ENCODE assay signal across 26 mouse cellular contexts in genomic region chr4:154625710-154626109, GRCm38 (mm10). TPM values are rescaled to one million over a fixed set of nuclear protein-coding genes. Genes with fewer than 3 reads are reported as not detected.
DNase-seq lines count a peak whose midpoint lies in the region; ATAC-seq lines count a peak whose summit lies in the region.
"Had no signal": no experiment of that assay in that cellular context is flagged by ENCODE, and none has a peak within 500 bp of the region (broad histone marks: within the 10 kb centered on the region; RNA-seq: fewer than 3 reads in every experiment).

No protein-coding gene starts in this region.

- H3K9me3 ChIP-seq in heart, embryonic 14.5 days (ENCODE audit: control insufficient read depth, low read length), result no peaks in the 10 kb centered on the region
- H3K9me3 ChIP-seq in lung, embryonic 16.5 days (ENCODE audit: control insufficient read depth, low read length), result no peaks in the 10 kb centered on the region
- no peaks in the 10 kb centered on the region for H3K9me3 ChIP-seq in forebrain, embryonic 13.5 days (replicated peaks)
- H3K9me3 ChIP-seq in limb, embryonic 13.5 days, result no peaks in the 10 kb centered on the region
- H3K9me3 ChIP-seq: hindbrain, embryonic 15.5 days; intestine, embryonic 15.5 days; midbrain, embryonic 12.5 days had no signal

- H3K4me1 ChIP-seq in heart, embryonic 14.5 days (ENCODE audit: control insufficient read depth in 2 of 2, insufficient read depth in 2 of 2, low read length in 2 of 2), result peaks cover 46 to 68% of the 10 kb centered on the region in 2 experiments
- H3K4me1 ChIP-seq in lung, embryonic 16.5 days (replicated peaks; ENCODE audit: control insufficient read depth, insufficient read depth, low read length), result peaks cover 40% of the 10 kb centered on the region
- peaks cover 89% of the 10 kb centered on the region for H3K4me1 ChIP-seq in forebrain, embryonic 13.5 days
- H3K4me1 ChIP-seq in limb, embryonic 13.5 days, result peaks cover 89% of the 10 kb centered on the region

- H3K4me3 ChIP-seq in heart, embryonic 14.5 days (ENCODE audit: control insufficient read depth in 1 of 2, insufficient read depth in 1 of 2, low read depth in 1 of 2, low read length in 2 of 2), result no peak overlapping the region
- H3K4me3 ChIP-seq in lung, embryonic 16.5 days (ENCODE audit: low read length), result no peak overlapping the region
- H3K4me3 ChIP-seq in forebrain, embryonic 13.5 days, result no peak overlapping the region
- no peak overlapping the region for H3K4me3 ChIP-seq in limb, embryonic 13.5 days
- H3K4me3 ChIP-seq: erythroblast, embryonic 14.5 days; hindbrain, embryonic 15.5 days; intestine, embryonic 15.5 days; midbrain, embryonic 12.5 days had no signal

- peak overlapping the region in 1 of 2 experiments; percentile 74; a peak in 1 of 4 replicates for H3K27ac ChIP-seq in heart, embryonic 14.5 days (replicated peaks in 1 of 2; ENCODE audit: control insufficient read depth in 1 of 2, insufficient read depth in 1 of 2, low read depth in 2 of 2, low read length in 2 of 2)
- H3K27ac ChIP-seq in lung, embryonic 16.5 days (ENCODE audit: low read length), result 0 out of 2 replicates have a peak overlapping the region, but pooled peaks have one; percentile 48
- 0 out of 2 replicates have a peak overlapping the region, but pooled peaks have one; percentile 14 for H3K27ac ChIP-seq in forebrain, embryonic 13.5 days
- 0 out of 2 replicates have a peak overlapping the region, but pooled peaks have one; percentile 33 for H3K27ac ChIP-seq in limb, embryonic 13.5 days
- H3K27ac ChIP-seq: intestine, embryonic 15.5 days; kidney, postnatal 0 days; macrophage; midbrain, embryonic 12.5 days; stomach, postnatal 0 days had no signal

- no peaks in the 10 kb centered on the region for H3K36me3 ChIP-seq in heart, embryonic 14.5 days (ENCODE audit: control insufficient read depth, insufficient read depth, low read length)
- H3K36me3 ChIP-seq in lung, embryonic 16.5 days (ENCODE audit: control insufficient read depth, insufficient read depth, low read length), result no peaks in the 10 kb centered on the region
- no peaks in the 10 kb centered on the region for H3K36me3 ChIP-seq in forebrain, embryonic 13.5 days (ENCODE audit: poor library complexity, severe bottlenecking)
- no peaks in the 10 kb centered on the region for H3K36me3 ChIP-seq in limb, embryonic 13.5 days
- H3K36me3 ChIP-seq: hindbrain, embryonic 15.5 days; intestine, embryonic 15.5 days; midbrain, embryonic 12.5 days had no signal

- H3K9ac ChIP-seq in heart, embryonic 14.5 days (ENCODE audit: low read length), result 0 out of 2 replicates have a peak overlapping the region, but pooled peaks have one; percentile 38
- H3K9ac ChIP-seq in lung, embryonic 16.5 days (ENCODE audit: low read length), result peak overlapping the region; percentile 28; the same call in 1 of the 2 replicates
- 0 out of 2 replicates have a peak overlapping the region, but pooled peaks have one; percentile 1 for H3K9ac ChIP-seq in forebrain, embryonic 13.5 days
- 0 out of 2 replicates have a peak overlapping the region, but pooled peaks have one; percentile 21 for H3K9ac ChIP-seq in limb, embryonic 13.5 days
- H3K9ac ChIP-seq: hindbrain, embryonic 15.5 days; intestine, embryonic 15.5 days; midbrain, embryonic 12.5 days had no signal

- H3K27me3 ChIP-seq in heart, embryonic 14.5 days (ENCODE audit: control insufficient read depth, insufficient read depth, low read length), result 0 out of 2 replicates have a peak, but pooled peaks cover under 1% of the 10 kb centered on the region
- no peaks in the 10 kb centered on the region for H3K27me3 ChIP-seq in lung, embryonic 16.5 days (ENCODE audit: control insufficient read depth, insufficient read depth, low read depth, low read length)
- peaks cover under 1% of the 10 kb centered on the region; the same call in 1 of the 2 replicates for H3K27me3 ChIP-seq in forebrain, embryonic 13.5 days
- H3K27me3 ChIP-seq in limb, embryonic 13.5 days, result 0 out of 2 replicates have a peak, but pooled peaks cover 3% of the 10 kb centered on the region

- no peak for DNase-seq in heart, adult 8-10 months (ENCODE audit: low spot score)
- no peak for DNase-seq in lung, postnatal 10 days
- no peak for DNase-seq in layer of hippocampus, postnatal 14 days (ENCODE audit: low spot score in 2 of 2)
- DNase-seq: B cell, adult 2 months; cerebellum, adult 18-20 months; cerebellum, postnatal 25 days; gastrocnemius, postnatal 10 days; heart, postnatal 10 days; layer of hippocampus, postnatal 36 days; right cerebral cortex, postnatal 4 days had no signal

- WGBS in heart, embryonic 14.5 days, result 60% methylated on average over 14 of the region's 14 CpGs
- 37% methylated on average over 14 of the region's 14 CpGs for WGBS in lung, embryonic 16.5 days
- 38% methylated on average over 14 of the region's 14 CpGs for WGBS in forebrain, embryonic 13.5 days
- 52% methylated on average over 14 of the region's 14 CpGs for WGBS in limb, embryonic 13.5 days

- H3K4me2 ChIP-seq in heart, embryonic 14.5 days (ENCODE audit: low read length), result no peak overlapping the region
- no peak overlapping the region for H3K4me2 ChIP-seq in lung, embryonic 16.5 days (ENCODE audit: low read depth, low read length)
- H3K4me2 ChIP-seq in forebrain, embryonic 13.5 days, result no peak overlapping the region
- peak overlapping the region; percentile 28 for H3K4me2 ChIP-seq in limb, embryonic 13.5 days (replicated peaks)
- H3K4me2 ChIP-seq: hindbrain, embryonic 15.5 days; intestine, embryonic 15.5 days; liver, embryonic 11.5 days; midbrain, embryonic 12.5 days had no signal

- no peak for ATAC-seq in heart, embryonic 14.5 days (ENCODE audit: insufficient number of reproducible peaks, insufficient read depth, low FRiP score, low read depth)
- no peak for ATAC-seq in lung, embryonic 16.5 days (ENCODE audit: low read depth)
- ATAC-seq in forebrain, embryonic 13.5 days, result no peak
- ATAC-seq in limb, embryonic 13.5 days (ENCODE audit: low FRiP score, low read depth), result no peak
- ATAC-seq: intestine, embryonic 15.5 days had no signal

RNA-seq across cellular contexts. Expression of gene Prdm16, which starts 11.0 kb away (rescaled TPM):
- 18.1 and 19.5 TPM in 2 replicates for polyA plus RNA-seq in heart, embryonic 14.5 days (2014; fragmentation: Nextera tagmentation; extraction: Ambion mirVana)
- total RNA-seq in heart, adult 8-10 months (2022), result 10 to 100 TPM; 12.6 to 15.7 (median 14.3) TPM
- polyA plus RNA-seq in lung, embryonic 16.5 days (2015; fragmentation: Nextera tagmentation; extraction: Ambion mirVana), result 25.2 and 27.9 TPM in 2 replicates
- polyA plus RNA-seq in forebrain, embryonic 13.5 days (2015; fragmentation: Nextera tagmentation; extraction: Ambion mirVana), result 37.6 and 41.3 TPM in 2 replicates
- polyA plus RNA-seq in limb, embryonic 13.5 days (2015; fragmentation: Nextera tagmentation; extraction: Ambion mirVana), result 58.8 and 64.5 TPM in 2 replicates
- total RNA-seq in layer of hippocampus, postnatal 14 days (2021), result 10 to 100 TPM; 12.0 to 15.3 TPM

RNA-seq across cellular contexts. Expression of gene Actrt2, which starts 42.0 kb away (rescaled TPM):
- not detected in 2 replicates for polyA plus RNA-seq in heart, embryonic 14.5 days (2014; fragmentation: Nextera tagmentation; extraction: Ambion mirVana)
- not detected for total RNA-seq in heart, adult 8-10 months (2022)
- polyA plus RNA-seq in lung, embryonic 16.5 days (2015; fragmentation: Nextera tagmentation; extraction: Ambion mirVana), result not detected in 2 replicates
- polyA plus RNA-seq in forebrain, embryonic 13.5 days (2015; fragmentation: Nextera tagmentation; extraction: Ambion mirVana), result not detected in 2 replicates
- not detected in 2 replicates for polyA plus RNA-seq in limb, embryonic 13.5 days (2015; fragmentation: Nextera tagmentation; extraction: Ambion mirVana)
- not detected for total RNA-seq in layer of hippocampus, postnatal 14 days (2021)
- total RNA-seq: adrenal gland, postnatal 4 days; gastrocnemius, postnatal 10 days; heart, postnatal 10 days; layer of hippocampus, postnatal 36 days; left cerebral cortex, postnatal 25 days had no signal
- polyA plus RNA-seq: erythroblast, embryonic 14.5 days; hindbrain, embryonic 15.5 days; intestine, embryonic 15.5 days; kidney, postnatal 0 days; liver, embryonic 11.5 days; macrophage; midbrain, embryonic 12.5 days; neural tube, embryonic 11.5 days; stomach, postnatal 0 days; thymus, postnatal 0 days had no signal
